Mouse (Mus musculus) Muller cell, postnatal 12 days (primary cell): ENCODE data around the gene Vrk1.

Experiments
- DNase-seq: peaks from one replicate; pipeline ENCODE4 v3.0.0-alpha.2; 2015; ENCODE audit errors: inconsistent ontology term

Vrk1 gene

GRCm38 (mm10) chr12:106046143-106046795, 36.2 kb downstream of the Vrk1 start:
- peak; percentile 67 for DNase-seq

GRCm38 (mm10) chr12:106052271-106052670, 42.2 kb downstream of the Vrk1 start:
- no peak for DNase-seq

GRCm38 (mm10) chr12:106055799-106056198, 45.8 kb downstream of the Vrk1 start:
- peak; percentile 33 for DNase-seq

GRCm38 (mm10) chr12:106059873-106060573, 50.0 kb downstream of the Vrk1 start:
- no peak for DNase-seq

- DNase-seq, result peak; percentile 51
Measured at GRCm38 (mm10) chr12:106070434-106071155, 60.6 kb downstream of the Vrk1 start.

- DNase-seq, result no peak
Measured at GRCm38 (mm10) chr12:106071575-106072166, 61.6 kb downstream of the Vrk1 start.

GRCm38 (mm10) chr12:106074371-106075155, 64.5 kb downstream of the Vrk1 start:
- DNase-seq, result no peak

- DNase-seq, result no peak
Measured at GRCm38 (mm10) chr12:106076131-106076530, 66.1 kb downstream of the Vrk1 start.

GRCm38 (mm10) chr12:106080511-106080910, 70.5 kb downstream of the Vrk1 start:
- DNase-seq, result peak; percentile 19

- peak; percentile 58 for DNase-seq
Measured at GRCm38 (mm10) chr12:106080945-106081747, 71.1 kb downstream of the Vrk1 start.

- DNase-seq, result no peak
Measured at GRCm38 (mm10) chr12:106081748-106082140, 71.7 kb downstream of the Vrk1 start.

GRCm38 (mm10) chr12:106082191-106082957, 72.3 kb downstream of the Vrk1 start:
- DNase-seq, result peak; percentile 63

GRCm38 (mm10) chr12:106082958-106083381, 72.9 kb downstream of the Vrk1 start:
- DNase-seq, result no peak

- no peak for DNase-seq
Measured at GRCm38 (mm10) chr12:106084126-106084525, 74.1 kb downstream of the Vrk1 start.

GRCm38 (mm10) chr12:106094827-106095226, 84.8 kb downstream of the Vrk1 start:
- no peak for DNase-seq

- DNase-seq, result no peak
Measured at GRCm38 (mm10) chr12:106102003-106102402, 92.0 kb downstream of the Vrk1 start.

GRCm38 (mm10) chr12:106102726-106103643, 93.0 kb downstream of the Vrk1 start:
- DNase-seq, result no peak

- DNase-seq, result no peak
Measured at GRCm38 (mm10) chr12:106107272-106107671, 97.2 kb downstream of the Vrk1 start.
